Mouse (Mus musculus): ENCODE results near the gene Nuak1.

GRCm38 (mm10) chr10:84440541-84441433 is at the start of gene Nuak1:
- no peak for TF ChIP-seq CTCF (IDR thresholded peaks at IDR 0.05; ENCODE audit: low read depth, low read length)
- TF ChIP-seq POLR2A (IDR thresholded peaks at IDR 0.05; ENCODE audit: insufficient read depth, low read length) = no peak
- TF ChIP-seq EP300 (IDR thresholded peaks at IDR 0.05; ENCODE audit: insufficient read depth, low read depth, low read length) = no peak

Data from ES-Bruce4 (cell line).